Mouse (Mus musculus): Measurements from ENCODE around the gene Vamp1.
A peak's percentile ranks its signal among the peaks of the same experiment; 100 is the strongest.

- TF ChIP-seq CTCF (IDR thresholded peaks at IDR 0.05; ENCODE audit: control insufficient read depth, insufficient read depth, low read length) (peak; percentile 62), POLR2A (IDR thresholded peaks at IDR 0.05; ENCODE audit: borderline replicate concordance, control insufficient read depth, low read depth, low read length) (no peak)
These were observed 10.3 kb downstream of the Vamp1 start for GRCm38 (mm10) chr6:125225518-125226115.
